Mouse (Mus musculus) gastrocnemius, adult 18-20 months (tissue): ENCODE results near the gene Atp8b4. TPM values are rescaled to one million over a fixed set of nuclear protein-coding genes. Genes with fewer than 3 reads are reported as not detected.

Experiments used
- DNase-seq: peaks from one replicate; pipeline ENCODE4 v3.0.0; 2021; ENCODE audit warnings: low spot score
- total RNA-seq, 2 experiments: library from RNA; stranded (reverse); gene quantifications; 2 replicates each; pipeline ENCODE4 v1.2.3; 2021

Atp8b4 gene
- total RNA-seq, 2 experiments from 2014 or later, result 0.11 to 0.17 TPM

DNA sequence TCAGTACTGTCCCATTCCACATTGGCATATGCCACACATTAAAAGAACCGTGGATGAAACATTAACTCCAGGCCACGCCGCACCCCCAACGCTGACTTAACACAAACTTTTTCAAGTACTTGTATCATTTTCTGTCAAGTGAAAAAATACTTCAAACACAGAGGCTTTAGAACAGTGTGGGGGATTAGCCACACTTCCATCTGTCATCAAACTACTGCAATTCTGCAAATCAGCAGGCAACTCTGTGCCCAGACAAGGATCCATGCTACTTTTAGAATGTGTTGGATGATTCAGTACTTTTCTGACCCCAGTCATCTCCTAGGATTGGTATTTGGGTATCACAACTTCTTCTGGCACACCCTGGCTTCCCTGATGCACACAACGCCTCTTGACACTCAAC is 212.5 kb downstream of the Atp8b4 start:
- DNase-seq, result no peak

DNA sequence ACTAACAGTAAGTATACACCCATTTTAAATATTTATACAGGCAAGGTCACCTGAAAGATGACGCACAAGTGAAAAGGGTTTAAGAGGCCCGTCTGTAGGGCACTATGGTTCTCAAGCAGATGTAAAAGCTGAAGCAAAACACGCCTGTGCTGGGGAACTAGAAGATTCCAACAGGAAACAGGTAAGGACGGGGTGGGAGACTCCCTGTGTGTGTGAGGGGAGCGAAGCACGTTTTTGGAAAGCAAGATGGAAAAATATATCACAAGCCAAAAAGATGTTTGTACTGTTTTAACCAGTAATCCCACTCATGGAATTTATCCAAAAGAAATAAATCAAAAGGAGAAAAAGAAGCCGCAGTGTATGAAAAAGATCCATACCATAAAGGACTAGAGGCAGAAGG is 214.1 kb downstream of the Atp8b4 start:
- no peak for DNase-seq

DNA sequence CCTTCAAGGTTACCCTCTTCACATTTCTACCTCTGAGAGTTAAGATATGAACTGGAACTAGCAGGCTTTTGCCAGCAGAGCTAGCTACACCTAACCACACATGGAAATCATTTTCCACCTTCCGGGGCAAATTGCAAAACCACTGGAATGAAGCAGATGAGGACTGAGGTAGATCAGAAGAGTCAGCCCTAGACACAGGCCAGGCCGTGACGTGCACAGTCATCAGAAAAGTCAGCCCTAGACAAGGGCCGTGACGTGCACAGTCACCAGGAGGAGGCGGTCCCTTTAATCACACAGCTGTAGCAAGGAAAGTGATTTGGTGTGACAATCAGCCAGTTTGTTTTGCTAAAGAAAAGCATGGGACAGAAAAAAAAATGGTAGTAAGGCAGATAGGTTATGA is 216.4 kb downstream of the Atp8b4 start:
- DNase-seq, result no peak

DNA sequence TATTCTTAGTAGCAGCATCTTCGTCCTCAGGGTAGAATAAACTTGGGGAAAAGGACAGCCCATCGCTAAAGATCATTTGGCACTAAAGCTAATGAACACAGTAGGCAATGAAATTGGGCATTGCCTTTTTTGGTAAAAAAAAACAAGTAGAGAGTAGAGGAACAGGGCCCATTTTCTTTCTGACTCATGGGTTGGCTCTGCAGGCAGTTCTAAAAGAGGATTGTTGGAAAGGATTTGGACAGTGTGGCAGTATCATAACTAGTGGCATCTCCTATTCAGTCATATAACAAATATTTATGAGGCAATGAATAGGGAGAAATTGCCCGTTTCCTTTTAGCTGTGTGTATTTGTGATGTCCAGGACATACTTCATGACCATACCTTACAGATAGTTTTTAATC is 217.4 kb downstream of the Atp8b4 start:
- DNase-seq, result no peak

DNA sequence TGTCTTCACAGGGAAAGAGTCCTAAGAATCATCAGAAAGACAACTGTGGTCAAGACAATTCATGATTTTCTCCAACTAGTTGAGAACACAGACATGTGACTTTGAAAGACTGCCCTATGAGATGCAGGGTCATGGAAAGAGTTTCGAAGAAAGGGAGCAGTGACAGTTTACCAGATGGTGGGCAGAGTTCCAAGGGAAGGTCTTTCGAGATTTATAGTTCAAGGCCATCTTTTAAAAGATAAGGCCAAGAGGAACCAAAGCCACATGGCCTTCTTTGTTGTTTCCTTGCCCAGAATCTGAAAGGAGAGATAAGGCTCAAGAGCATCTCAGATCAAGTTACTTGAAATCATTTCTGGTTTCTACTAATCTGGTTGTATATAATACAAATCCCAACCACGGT is 225.0 kb downstream of the Atp8b4 start:
- no peak for DNase-seq

DNA sequence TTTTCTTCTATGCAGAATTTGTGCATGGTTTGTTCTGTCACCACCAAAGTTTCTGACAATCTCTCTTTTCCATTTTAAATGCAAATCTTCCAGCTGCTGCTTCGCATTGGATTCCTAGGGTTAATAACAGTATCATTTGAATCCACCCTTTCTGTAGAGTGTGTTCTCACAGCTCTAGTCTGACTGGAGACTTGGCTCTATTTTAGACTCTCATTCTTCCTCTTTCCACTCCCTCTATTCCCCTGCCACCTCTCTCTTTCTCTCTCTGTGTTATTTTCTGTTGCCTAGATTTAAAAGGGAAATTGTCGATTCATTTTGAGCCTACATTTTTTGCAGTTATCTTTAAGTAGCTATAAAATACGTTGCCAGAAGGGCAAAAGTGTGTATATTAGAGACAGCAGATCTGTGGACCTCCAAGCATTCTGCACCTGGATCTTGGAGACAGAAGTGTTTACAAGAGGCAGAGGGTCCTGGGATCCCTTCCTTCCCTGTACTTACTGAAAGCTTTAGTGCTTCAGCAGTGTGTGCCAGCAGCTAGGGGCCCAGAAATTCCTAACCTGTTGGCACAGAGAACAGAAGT is 225.6 kb downstream of the Atp8b4 start:
- DNase-seq, result peak; percentile 4

DNA sequence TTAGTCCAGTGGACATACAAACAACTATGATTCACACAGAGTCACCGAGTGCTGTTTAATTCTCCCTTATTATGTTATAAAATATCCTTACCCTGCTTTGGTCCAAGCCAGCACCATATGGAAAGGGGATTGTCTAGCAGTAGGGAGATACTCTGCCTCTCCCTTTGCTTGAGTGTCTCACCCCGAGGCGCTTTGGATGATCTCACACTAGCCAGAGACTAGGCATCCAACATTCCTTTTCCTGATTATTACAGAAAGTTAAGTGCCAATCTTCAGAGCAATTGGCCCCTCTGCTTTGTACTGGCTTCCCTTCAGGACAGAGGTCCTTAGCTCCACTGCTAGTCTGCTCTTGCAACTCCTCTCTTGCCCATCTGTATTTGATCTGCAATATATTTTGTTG is 226.2 kb downstream of the Atp8b4 start:
- DNase-seq, result peak; percentile 12

Other genes starting within 250 kb of the Atp8b4 start
- under 1 TPM; 0.66 to 0.78 TPM for gene Slc27a2, start 51.7 kb upstream of the Atp8b4 start, total RNA-seq
- under 1 TPM; 0.68 to 0.69 TPM for gene Hdc, start 118.6 kb upstream of the Atp8b4 start, total RNA-seq
- 1 to 10 TPM; 5.6 to 6.0 TPM for gene Gabpb1, start 175.7 kb upstream of the Atp8b4 start, total RNA-seq
- gene Usp8, start 206.7 kb upstream of the Atp8b4 start, total RNA-seq, result 10 to 100 TPM; 16.3 to 17.1 TPM